Mouse (Mus musculus): ENCODE results near the gene Meltf.

The Meltf gene

DNA sequence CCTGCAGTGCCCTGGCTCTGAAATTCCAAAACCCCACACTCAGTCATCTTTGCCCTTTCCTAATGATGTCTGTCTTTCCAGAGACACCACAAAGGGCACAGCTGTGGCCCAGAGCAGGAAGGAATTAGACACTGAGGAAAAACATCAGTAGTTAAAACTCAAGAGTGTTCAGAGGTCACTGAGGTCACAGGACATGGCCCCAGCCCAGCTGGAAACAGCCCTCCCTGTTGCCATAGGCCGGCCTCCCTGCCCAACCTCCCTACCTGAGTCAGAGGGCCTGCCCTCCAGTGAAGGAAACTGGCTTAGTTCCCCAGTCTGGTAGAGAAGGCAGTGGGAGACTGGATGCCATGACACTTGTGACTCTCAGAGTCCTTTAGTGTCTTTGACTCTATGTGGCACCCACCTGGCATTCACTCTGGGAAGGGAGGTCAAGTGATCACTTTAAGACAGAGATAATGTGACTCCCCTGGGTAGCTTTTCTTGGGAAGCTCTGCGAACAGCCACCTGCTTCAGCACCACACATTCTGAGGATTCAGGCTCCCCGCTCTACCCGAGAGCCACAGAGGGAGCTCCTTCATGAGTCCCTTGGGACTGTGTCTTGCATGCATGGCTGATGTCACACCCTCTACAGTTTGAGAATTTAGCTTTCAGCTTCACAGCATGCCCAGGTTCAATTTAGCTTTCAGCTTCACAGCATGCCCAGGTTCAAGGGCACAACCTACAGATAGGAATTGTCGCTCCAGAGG lies 15.0 kb downstream of the Meltf start:
- DNase-seq (ENCODE audit: low spot score in 2 of 2) = no peak

DNA sequence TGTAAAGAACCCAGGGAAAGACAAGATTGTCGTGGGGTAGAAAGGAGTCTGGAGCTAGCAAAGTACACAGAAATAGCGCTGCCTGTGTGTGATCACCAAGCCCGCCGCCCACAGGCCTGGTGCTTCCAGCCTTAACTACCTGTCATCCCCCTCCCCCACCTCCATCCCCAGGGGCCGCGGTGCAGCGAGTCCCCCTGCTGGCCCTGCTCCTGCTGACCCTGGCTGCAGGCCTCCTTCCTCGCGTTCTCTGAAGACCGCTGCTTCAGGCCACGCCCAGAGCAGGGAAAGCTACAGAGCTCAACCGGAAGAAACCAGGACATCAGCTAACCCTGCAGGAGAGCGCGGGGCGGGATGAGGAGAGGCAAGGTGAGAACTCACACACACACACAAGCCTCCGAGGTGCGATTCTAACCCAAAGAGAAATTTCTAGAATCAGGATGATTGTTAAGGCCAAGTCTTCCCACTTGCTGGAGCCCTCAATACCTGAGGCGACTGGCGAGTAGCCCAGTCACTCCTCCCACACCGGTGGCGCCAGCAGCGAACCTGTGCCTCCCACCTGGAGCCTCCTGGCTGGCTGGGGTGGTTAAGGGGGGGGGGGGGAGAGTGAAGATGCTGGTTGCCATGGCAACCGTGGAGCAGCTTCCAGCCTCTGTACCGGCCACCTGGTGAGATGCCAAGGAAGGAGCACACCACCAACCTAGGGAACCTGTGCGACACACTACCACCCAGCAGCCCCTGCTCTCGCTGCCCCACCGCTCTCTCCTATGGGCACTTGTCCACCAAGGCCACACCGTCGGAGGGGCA lies 18.6 kb downstream of the Meltf start:
- peak; percentile 56 to 61 for DNase-seq (ENCODE audit: low spot score in 2 of 2)

DNA sequence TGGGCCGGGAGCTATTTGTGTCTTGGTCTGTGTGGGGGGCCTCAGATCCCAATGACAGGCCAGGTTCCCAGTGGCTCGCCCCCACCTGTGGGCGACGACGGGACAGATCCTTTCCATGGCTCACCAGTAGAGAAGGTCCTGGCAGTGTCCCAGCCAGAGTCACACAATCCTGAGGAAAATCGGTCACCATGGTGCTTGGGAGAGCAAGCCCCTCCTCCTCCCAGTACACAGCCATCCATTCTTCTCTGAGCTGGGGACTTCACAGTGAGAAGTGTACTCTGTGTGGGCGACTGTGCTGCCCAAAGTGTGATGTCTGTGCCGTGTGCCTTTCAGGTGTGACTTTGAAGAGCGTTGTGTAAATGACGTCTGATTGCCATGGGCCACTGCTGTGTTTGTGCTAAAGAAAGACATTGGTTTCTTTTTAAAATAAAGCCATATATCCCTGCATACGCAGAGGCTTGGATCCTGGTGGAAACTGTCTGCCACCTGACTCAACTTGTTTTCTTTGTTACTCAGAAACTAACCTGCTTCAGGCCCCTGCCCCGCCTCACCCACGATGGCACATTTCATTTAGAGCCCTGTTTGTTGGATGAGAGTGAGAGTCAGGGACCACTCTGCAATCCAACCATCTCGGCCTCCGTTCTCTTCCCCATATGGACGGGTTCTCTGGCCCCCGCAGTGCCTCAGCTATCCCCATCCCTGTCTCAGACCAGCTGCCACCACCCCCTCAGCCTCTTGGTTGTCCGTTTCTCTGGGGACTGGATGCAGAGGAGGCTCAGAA lies 20.1 kb downstream of the Meltf start:
- DNase-seq (ENCODE audit: low spot score in 2 of 2) = peak; percentile 67 to 87

DNA sequence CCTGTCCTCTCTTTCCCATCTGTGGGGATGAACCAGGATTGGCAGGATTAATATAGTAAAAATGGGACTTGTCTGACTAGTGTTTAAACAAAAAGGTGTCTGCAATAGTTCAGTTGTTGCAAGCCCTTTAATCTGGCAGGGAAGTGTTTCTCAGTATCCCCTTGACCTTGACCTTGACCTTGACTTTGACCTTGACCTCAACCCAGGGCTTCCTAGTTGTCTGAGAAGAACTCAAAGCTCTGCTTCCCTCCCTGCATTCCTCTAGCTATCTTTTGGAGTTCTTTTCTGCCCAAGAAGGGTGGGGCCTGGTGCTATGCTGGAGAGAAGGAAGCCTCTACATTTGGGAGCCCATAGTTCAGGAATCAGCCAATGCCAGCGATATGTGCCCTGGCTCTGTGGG lies 23.3 kb downstream of the Meltf start:
- DNase-seq (ENCODE audit: low spot score in 2 of 2) = no peak

DNA sequence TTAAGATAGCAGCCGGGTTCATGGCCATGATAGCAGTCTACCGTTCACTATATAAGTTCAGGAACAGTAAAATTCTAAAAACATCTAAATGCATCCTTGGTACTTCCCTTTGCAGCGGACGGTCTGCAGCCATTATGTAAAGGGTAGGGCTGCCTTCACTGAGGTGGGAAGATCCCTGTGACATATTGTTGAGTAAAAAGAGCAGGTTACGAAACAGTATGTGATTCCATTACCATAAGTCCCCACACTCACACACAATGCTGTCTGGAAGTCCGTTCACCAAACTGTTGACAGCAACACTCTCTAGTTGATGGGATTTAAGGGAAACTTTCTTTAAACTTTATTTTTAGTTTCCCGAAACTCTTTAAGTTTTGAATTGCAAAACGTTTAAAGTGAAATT lies 24.6 kb downstream of the Meltf start:
- DNase-seq (ENCODE audit: low spot score in 2 of 2) = no peak

DNA sequence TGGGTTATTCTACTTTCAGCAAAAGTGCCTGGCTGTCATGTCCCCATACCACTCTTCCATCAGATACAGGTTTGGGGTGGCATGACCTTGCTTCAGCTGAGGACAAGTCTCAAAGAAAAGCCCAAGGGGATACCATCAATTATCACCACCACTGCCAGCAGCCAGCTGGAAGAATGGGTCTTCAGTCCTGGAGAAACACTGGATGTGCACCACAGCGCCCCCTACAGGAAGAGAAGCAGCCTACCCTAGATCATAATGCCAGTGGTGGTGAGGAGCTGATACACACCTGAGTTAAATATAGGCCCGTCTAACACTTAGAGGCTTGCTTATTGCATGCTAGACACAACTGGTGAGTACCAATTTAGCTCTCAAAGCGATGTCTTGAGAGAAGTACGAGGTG lies 26.7 kb downstream of the Meltf start:
- no peak for DNase-seq (ENCODE audit: low spot score in 2 of 2)

DNA sequence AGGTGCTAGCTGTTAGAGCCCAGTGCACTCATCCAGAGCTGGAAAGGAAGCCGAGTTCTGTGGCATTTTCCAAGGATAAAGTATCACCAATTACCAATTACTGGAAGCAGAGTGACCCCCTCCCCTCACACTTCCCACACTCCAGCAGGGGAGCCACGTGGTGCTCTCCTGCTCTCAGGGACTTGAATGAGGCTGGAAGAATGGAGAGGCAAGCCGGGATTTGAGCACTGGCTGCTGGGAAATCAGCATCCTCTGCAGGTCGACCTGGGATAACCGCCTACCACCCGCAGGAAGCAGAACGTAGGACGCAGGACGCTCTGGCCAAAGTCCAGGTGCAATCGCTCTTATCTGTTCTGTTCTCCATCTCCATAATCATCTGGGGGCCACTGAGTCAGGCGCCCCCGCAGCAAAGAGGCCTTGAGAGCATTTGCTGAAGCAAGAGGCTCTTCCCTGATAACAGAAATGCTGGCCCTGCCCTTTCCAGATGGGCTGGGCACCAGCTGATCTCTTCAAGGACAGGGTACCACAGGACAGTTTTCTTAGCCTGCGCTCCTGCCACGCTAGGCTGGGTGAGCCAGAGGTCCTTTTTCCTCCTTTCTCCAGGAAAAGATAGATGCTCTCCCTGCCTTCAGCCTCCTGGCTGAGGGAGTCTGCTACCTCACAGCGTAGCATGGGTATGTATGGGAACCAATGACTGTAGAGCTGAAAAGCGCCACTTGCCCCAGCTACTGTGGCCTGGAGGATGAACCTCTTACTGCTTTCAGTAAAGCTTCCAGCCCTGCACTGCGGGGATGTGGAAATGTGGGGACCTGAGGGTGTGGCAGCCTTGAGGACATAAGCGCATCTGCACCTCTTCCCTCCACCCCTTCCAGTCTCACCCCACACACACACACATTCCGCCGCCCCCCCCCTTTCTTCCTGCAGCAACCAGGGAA lies 27.5 kb downstream of the Meltf start:
- no peak for DNase-seq (ENCODE audit: low spot score in 2 of 2)

DNA sequence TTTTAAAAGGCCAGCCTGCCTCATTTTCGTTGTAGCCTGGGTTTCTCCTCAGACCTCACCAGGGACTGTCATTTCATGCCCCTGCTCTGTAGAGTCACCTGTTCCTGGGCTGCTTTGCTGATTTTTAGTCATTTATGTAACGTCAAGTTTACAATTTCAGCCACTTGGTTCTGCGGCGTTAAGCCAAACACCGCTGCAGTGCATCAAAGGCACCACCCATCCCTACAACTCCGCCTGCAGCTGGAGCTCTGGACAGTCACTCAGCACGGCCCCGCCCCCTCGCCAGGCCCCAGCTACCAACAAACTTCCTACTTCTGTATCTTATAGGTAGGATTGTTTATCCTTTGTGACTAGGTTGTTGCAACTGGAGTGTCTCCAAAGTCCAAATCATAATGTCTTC lies 28.3 kb downstream of the Meltf start:
- DNase-seq (ENCODE audit: low spot score in 2 of 2) = no peak

DNA sequence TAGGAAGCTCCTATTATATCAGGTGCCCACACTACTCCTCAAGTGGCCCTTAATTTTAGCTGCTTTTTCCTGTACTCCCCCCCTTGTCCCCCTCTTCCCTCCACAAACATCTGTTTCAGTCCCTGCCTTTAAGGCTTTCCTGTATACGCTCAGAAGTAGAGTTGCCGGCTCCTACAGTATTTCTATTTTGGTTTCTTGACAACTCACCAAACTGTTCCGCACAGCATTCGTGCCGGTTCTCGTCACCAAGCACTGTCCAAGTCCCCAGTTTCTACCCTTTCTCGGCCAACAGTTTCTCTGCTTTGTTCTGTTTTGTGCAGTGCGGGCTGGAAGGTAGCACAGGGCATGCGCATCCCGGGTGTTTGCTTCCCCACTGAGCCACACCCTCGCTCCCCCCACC lies 30.3 kb downstream of the Meltf start:
- DNase-seq (ENCODE audit: low spot score in 2 of 2) = no peak

DNA sequence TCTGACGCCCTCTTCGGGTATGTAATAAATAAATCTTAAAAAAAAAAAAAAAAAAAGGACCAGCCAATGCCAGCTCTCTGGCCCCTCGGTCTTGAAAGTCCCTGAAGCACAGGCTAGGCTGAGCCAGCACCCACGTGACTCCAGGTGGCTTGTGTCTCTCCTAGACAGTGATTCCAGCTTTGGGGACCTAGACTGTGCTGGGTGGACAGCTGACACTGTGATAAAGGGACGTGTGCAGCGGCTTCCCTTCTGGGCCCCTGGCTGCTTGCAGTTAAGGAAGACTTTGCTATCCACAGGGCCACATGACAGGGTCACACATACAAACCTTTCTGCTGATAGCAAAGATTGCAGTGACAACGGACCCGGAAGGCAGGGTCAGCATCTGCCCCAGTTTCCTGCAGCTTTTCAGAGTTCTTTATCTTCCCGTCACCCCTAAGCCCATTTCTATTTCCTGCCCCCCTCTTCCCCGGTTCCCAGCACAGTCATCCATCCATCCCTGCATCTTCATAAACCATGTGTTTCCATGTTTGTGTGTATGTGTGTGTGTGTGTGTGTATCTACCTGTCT lies 31.8 kb downstream of the Meltf start:
- DNase-seq (ENCODE audit: low spot score in 2 of 2) = no peak

DNA sequence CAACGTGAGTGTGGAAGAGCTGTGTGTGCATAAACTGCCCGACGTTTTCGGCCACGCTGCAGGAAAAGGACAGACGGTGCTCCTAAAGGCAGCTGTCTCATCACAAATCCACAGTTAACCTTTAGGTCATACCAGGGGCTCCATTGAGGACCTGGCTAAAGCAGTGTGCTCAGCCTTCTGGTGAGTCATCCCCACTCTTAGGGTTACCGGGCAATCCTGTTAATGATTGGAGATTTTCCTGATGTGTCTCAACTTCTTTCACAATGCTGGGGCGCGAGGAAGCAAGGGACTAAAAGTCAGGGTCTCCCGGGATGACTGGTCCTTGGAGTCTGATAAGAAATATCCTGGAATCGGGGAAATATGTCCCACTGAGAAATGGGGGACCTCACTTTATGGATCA lies 39.2 kb downstream of the Meltf start:
- DNase-seq (ENCODE audit: low spot score in 2 of 2) = no peak

DNA sequence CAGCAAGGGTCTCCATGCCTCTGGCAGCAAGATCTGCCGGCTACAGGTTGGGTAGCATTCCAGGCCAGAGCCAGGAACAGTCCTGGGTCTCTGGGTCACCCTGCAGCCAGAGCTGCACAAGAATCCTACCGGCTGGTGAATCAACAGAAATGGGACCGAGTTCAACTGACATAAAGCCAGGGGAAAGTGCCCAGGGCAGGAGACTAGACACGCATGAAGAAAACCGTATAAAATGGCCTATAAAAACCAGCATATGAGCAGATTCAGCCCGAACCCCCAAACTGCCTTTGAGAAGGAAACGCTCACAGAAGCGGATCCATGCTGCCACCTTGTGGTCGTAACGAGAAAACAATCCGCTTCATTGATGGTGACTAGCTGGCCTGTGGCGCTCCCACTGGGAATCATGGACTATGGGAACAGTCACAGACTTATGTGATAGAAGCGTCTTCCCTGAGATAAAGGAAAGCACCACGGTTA lies 39.7 kb downstream of the Meltf start:
- DNase-seq (ENCODE audit: low spot score in 2 of 2) = peak; percentile 72 to 84

DNA sequence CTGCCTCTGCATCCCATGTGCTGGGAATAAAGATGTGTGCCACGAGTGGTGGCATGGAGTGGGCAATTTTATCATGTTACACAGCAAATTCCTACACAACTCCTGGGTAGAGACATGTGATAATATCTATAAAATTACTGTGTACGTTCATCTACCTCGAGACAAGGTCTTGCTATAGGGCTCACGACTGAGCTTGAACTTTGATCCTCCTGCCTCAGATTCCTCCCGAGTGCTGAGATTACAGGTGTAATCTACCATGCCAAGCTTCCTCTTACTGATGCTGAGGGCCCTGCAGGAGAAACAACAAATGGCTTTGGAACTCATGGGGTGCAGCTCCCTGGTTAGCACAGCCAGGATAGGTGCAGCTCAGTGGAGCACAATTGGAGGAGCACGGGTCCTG lies 45.8 kb downstream of the Meltf start:
- no peak for DNase-seq (ENCODE audit: low spot score in 2 of 2)

DNA sequence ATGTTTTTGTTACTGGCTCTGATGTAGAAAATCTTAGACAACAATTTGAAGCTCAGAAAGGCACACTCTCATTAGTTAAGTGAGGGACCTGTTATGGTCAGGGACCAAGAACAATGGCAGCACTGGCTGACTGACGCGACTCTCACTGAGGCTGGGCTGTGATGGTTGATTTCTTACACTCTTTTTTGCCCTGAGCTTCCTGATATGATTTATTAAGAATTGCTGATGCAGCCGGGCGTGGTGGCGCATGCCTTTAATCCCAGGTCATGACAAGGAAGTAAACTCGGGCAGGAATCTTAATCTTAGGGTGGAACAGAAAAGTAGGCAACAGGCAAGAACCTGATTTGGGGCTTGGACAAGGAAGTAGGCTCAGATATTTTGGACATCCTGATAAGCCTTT lies 47.5 kb downstream of the Meltf start:
- DNase-seq (ENCODE audit: low spot score in 2 of 2) = no peak

DNA sequence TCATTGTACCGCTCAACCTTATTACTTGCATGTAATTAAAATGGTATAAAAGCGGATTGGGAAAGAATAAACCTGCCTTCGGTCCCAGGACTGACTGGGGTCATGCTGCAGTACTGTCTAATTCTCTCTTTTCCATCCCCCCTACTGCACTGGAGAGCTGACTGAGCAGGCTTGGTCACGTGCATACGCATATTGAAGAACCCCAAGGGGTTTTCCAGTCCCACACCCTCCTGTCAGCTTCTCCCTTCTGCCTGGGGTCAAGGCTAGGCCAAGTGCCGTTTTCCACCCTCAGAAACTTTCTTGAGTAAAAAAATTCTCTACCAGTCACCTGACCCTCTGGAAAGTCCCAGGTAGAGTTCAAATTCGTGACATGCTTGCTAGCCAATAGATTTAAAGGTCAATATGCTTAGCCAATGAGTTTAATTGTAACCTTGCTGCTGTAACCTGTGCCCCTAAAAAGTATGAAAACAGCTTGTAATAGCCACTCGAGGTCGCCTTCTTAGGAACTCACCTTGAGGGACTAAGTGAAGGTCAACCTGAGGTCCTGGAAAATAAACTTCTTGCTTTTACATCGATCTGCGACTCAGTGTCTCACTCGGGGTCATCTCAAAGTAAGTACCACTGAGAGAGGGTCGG lies 48.1 kb downstream of the Meltf start:
- DNase-seq (ENCODE audit: low spot score in 2 of 2) = no peak

DNA sequence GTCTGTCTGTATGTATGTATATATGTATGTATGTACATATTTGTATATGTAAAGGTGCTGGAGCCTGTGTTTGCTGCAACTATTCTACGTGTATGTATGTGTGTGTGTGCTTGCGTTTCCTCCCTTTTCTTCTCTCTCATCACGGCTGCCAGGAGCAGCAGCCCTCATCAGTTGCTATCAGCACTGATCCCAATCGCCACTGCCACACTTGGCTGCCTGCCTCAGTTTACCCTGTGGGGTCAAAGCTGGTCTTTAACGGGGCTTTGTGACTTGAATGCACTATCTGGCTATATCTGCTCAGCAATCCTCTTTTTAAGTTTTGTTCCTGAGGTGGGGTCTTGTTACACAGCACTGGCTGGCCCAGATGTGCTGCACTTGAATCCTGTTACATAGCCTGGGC lies 48.8 kb downstream of the Meltf start:
- DNase-seq (ENCODE audit: low spot score in 2 of 2) = no peak

DNA sequence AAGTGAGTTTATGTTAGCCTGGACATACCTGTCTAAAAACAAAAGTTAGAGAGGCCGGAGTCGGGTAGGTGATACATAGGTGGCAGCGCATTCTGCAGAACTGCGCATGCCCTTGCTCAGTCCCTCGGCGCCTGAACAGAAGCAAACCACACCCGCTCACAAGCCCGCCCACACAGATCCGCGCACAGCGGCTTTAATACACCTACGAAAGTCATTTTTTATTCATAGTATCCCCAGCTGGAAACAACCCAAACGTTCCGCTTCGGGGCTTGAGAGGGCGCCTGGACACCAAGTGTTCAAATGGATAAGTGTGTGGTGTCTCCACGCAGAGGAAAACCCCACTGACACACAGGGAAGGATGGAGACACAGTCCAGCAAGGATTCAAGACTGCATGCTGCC lies 52.7 kb downstream of the Meltf start:
- no peak for DNase-seq (ENCODE audit: low spot score in 2 of 2)

DNA sequence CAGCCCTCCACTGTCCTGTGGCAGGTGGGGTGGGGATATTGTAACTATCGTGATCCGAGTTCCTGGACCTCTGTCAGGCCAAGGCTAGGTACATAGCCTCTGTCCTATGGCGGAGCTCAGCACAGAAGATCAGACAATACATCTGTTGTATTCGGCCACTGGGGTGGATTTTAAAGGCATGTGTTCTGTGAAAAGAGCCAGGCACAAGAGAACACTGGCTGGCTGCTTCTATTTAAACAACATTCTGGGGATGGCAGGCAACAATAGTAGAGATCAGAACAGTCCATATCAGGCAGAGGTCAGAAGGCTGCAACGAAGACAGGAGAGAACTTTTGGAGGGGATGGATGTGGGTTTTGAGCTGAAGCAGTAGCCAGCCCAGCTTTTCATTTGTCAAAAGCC lies 53.6 kb downstream of the Meltf start:
- DNase-seq (ENCODE audit: low spot score in 2 of 2) = no peak

DNA sequence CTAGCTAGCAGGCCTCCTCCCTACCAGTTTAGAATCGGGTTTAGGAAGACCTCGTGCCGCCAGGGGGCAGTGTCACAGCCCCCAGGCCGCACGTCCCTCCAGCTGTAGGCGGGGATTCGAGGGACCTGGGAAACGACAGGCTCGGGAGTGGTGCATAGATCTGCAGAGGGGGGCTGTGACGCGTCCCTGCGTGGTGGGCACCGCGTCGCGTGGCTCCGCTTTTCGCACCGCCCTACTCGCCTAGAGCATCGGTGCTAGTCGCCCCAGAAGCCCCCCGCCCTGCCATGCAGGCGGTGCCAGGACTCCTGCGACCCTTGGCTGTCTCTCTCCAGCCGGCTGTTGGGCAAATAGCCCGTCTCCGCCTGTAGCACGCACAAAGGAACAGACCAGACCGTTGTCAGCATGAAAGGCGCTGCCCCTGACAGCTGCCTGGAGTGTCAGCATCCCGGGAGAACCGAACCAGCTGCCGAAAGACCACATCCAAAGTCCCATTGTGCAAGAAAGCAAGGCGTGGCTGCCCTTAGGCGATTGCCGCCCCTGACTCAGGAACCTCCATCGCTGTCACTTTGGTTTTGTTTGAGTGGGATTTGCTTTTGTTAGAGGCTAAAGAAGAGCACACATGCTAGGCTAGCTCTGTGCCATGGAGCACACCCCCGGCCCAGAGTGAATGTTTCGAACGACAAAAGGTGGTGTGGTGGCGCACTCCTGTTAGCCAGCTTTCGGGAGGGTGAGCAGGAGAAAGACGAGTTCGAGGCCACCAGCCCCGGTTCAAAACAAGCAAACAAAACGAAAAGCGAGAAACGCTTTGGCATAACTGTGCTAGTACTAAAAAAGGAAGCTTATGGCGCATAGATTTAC lies 54.5 kb downstream of the Meltf start:
- DNase-seq (ENCODE audit: low spot score in 2 of 2) = peak; percentile 93 to 95

Data from frontal cortex, postnatal 10 days (tissue).